Mouse (Mus musculus) heart, embryonic 12.5 days (tissue): ENCODE measurements around the gene Npas3. TPM values are rescaled to one million over a fixed set of nuclear protein-coding genes. Genes with fewer than 3 reads are reported as not detected.

Experiments used
- ATAC-seq: fragments of 200-750 bp; cut with Nextera tagmentation; 2 replicates; pipeline ENCODE4 v1.8.0; 2017; ENCODE audit warnings: moderate TSS enrichment, moderate library complexity; ENCODE audit not compliant: insufficient number of reproducible peaks, low FRiP score
- H3K27ac ChIP-seq: fragments of 300-500 bp; sonication (generic); 2 replicates; pipeline ENCODE4 v1.5.1; 2016; ENCODE audit warnings: mild to moderate bottlenecking, moderate library complexity; ENCODE audit not compliant: poor library complexity, severe bottlenecking
- H3K27me3 ChIP-seq: fragments of 300-500 bp; sonication (generic); replicated peaks from 2 replicates; pipeline ENCODE4 v1.6.1; 2016; ENCODE audit warnings: mild to moderate bottlenecking, moderate library complexity
- H3K36me3 ChIP-seq: fragments of 300-500 bp; sonication (generic); 2 replicates; pipeline ENCODE4 v1.6.1; 2016; ENCODE audit warnings: mild to moderate bottlenecking, moderate library complexity
- H3K4me1 ChIP-seq: fragments of 300-500 bp; sonication (generic); replicated peaks from 2 replicates; pipeline ENCODE4 v1.6.1; 2016; ENCODE audit warnings: mild to moderate bottlenecking
- H3K4me2 ChIP-seq: fragments of 300-500 bp; sonication (generic); 2 replicates; pipeline ENCODE4 v1.6.1; 2016; ENCODE audit warnings: mild to moderate bottlenecking, moderate library complexity
- H3K4me3 ChIP-seq: fragments of 300-500 bp; sonication (generic); 2 replicates; pipeline ENCODE4 v1.5.1; 2016; ENCODE audit warnings: mild to moderate bottlenecking
- H3K9ac ChIP-seq: fragments of 300-500 bp; sonication (generic); 2 replicates; pipeline ENCODE4 v1.6.1; 2016; ENCODE audit warnings: mild to moderate bottlenecking, moderate library complexity
- H3K9me3 ChIP-seq: fragments of 300-500 bp; sonication (generic); replicated peaks from 2 replicates; pipeline ENCODE4 v1.6.1; 2016; ENCODE audit warnings: mild to moderate bottlenecking, moderate library complexity
- WGBS: fragments of 180-500 bp; shearing (Covaris S2); methylation state at CpG from one replicate; pipeline ENCODE4 v1.1.7; 2016; 5-methylcytosine and 5-hydroxymethylcytosine counted together
- polyA plus RNA-seq: library from polyadenylated mRNA; unstranded; fragments of >200 nt; fragmentation: Nextera tagmentation; extraction: Ambion mirVana; gene quantifications from 2 replicates; pipeline ENCODE4 v1.2.1, GENCODE M21; 2016

The Npas3 gene
- polyA plus RNA-seq, 1 experiment from 2014 or later = 1.9 TPM

DNA sequence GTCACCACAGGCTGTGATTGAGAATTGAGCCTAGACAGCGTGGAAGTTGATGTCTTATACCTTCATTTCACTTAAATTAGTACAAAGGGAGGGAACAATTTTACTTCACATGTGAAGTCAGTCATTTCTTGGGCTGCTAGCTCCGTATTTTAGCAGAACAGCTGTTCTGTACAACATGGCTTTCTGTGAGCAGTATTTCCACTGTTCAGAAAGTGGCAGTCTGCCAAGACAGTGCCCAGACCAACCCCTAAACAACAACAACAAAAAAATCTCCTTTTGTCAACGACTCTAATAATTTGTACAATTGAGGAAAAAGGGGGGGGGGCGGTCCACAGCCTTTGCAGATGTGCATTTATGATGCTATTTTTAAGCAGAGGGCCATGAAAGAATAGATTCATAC is 266.4 kb downstream of the Npas3 start:
- Histone ChIP-seq H3K27me3 (no peaks in the 10 kb centered on the region), H3K27ac (no peak overlapping the region), H3K4me3 (no peak overlapping the region), H3K9me3 (no peaks in the 10 kb centered on the region), H3K36me3 (no peaks in the 10 kb centered on the region), H3K9ac (no peak overlapping the region), H3K4me2 (no peak overlapping the region), H3K4me1 (no peaks in the 10 kb centered on the region)
- no peak for ATAC-seq
- WGBS = 70% methylated on average over 4 of the region's 4 CpGs

- WGBS = 84% methylated on average over 4 of the region's 4 CpGs
- H3K9ac ChIP-seq = no peak overlapping the region
Observed at GRCm38 (mm10) chr12:53519556-53519955, 271.1 kb downstream of the Npas3 start.

DNA sequence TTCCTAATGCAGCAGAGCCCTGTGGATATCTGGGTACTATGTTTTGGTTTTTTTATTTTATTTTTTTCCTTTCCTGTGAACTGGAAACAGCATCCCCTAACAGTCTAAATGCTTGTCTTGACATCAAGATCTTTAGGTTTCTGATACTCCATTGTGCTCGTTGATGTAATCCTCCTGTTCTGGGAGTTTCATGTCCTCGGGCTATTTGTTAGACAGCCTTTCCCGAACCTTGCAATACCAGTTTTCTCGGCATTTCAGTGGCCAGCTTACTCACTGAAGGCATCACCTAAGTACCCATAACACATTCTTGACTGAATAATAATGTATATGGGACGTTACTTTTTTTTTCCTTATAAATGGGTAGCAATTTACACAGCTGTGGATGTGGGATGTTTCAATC is 274.2 kb downstream of the Npas3 start:
- WGBS = 76% methylated on average over 5 of the region's 5 CpGs
- H3K36me3 ChIP-seq = no peaks in the 10 kb centered on the region
- no peak overlapping the region for H3K27ac ChIP-seq
- no peaks in the 10 kb centered on the region for H3K27me3 ChIP-seq
- H3K4me3 ChIP-seq = no peak overlapping the region
- no peaks in the 10 kb centered on the region for H3K9me3 ChIP-seq
- no peak overlapping the region for H3K4me2 ChIP-seq
- no peak for ATAC-seq
- no peaks in the 10 kb centered on the region for H3K4me1 ChIP-seq
- H3K9ac ChIP-seq = no peak overlapping the region

More at GRCm38 (mm10) chr12:53519556-53519955, 271.1 kb downstream of the Npas3 start:
- Histone ChIP-seq H3K4me1 (no peaks in the 10 kb centered on the region), H3K4me2 (no peak overlapping the region), H3K27me3 (no peaks in the 10 kb centered on the region), H3K36me3 (no peaks in the 10 kb centered on the region), H3K4me3 (no peak overlapping the region), H3K9me3 (no peaks in the 10 kb centered on the region), H3K27ac (no peak overlapping the region)
- no peak for ATAC-seq

GRCm38 (mm10) chr12:53527046-53527445 is 278.6 kb downstream of the Npas3 start:
- H3K4me2 ChIP-seq = no peak overlapping the region
- H3K9ac ChIP-seq = no peak overlapping the region
- WGBS = 82% methylated on average over 3 of the region's 3 CpGs
- no peaks in the 10 kb centered on the region for H3K36me3 ChIP-seq
- ATAC-seq = no peak
- H3K4me1 ChIP-seq = no peaks in the 10 kb centered on the region
- no peak overlapping the region for H3K4me3 ChIP-seq
- H3K9me3 ChIP-seq = no peaks in the 10 kb centered on the region
- no peaks in the 10 kb centered on the region for H3K27me3 ChIP-seq
- no peak overlapping the region for H3K27ac ChIP-seq

DNA sequence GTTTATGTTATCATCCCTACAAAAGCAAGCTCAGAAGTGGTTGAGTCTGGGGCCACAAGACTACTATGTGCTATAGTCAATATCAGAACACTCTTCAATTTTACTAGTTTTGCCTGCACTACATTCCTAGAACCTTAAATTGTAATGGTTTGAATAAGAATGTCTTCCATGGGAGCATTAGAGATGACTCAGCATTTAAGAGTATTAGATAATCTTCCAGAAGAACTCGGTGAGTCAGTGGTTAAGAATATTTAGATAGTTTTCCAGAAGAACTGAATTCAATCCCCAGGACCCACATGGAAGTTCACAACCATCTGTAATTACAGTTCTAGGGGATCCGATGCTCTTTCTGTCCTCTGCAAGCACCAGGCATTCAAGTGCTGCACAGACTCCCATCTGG is 280.9 kb downstream of the Npas3 start:
- Histone ChIP-seq H3K27me3 (no peaks in the 10 kb centered on the region), H3K4me2 (no peak overlapping the region), H3K4me3 (no peak overlapping the region), H3K36me3 (no peaks in the 10 kb centered on the region), H3K27ac (no peak overlapping the region), H3K9ac (no peak overlapping the region), H3K4me1 (no peaks in the 10 kb centered on the region), H3K9me3 (no peaks in the 10 kb centered on the region)
- 73% methylated on average over 2 of the region's 2 CpGs for WGBS
- ATAC-seq = no peak

- Histone ChIP-seq H3K27ac (no peak overlapping the region), H3K4me3 (no peak overlapping the region), H3K36me3 (no peaks in the 10 kb centered on the region), H3K27me3 (no peaks in the 10 kb centered on the region), H3K4me2 (no peak overlapping the region), H3K4me1 (no peaks in the 10 kb centered on the region), H3K9me3 (no peaks in the 10 kb centered on the region), H3K9ac (no peak overlapping the region)
- WGBS = 74% methylated on average over 5 of the region's 5 CpGs
- no peak for ATAC-seq
Observed at GRCm38 (mm10) chr12:53536816-53537215, 288.3 kb downstream of the Npas3 start.

- no peaks in the 10 kb centered on the region for H3K9me3 ChIP-seq
- no peak overlapping the region for H3K27ac ChIP-seq
- H3K36me3 ChIP-seq = no peaks in the 10 kb centered on the region
- no peak overlapping the region for H3K9ac ChIP-seq
- H3K4me3 ChIP-seq = no peak overlapping the region
- H3K4me2 ChIP-seq = no peak overlapping the region
- ATAC-seq = no peak
- no peaks in the 10 kb centered on the region for H3K4me1 ChIP-seq
- 86% methylated on average over 2 of the region's 2 CpGs for WGBS
- no peaks in the 10 kb centered on the region for H3K27me3 ChIP-seq
Observed at GRCm38 (mm10) chr12:53556359-53556758, 307.9 kb downstream of the Npas3 start.

DNA sequence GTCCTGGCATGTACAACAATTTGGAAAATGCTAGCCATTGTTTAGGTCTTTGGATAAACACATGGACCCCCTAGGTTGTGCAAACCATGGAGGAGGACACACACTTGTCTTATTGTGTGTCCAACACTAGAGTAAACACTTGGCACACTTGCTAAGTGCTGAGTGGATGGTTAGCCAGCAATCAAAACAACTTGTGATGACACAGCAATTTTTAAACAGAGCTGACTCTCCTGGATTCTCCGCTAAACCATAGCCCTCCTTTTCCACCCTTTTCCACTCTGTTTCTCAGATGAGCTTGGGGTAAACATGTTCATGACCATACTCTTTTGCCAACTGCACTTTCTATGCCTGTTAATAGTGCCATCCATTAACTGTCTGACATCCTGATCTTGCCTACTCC is 309.8 kb downstream of the Npas3 start:
- no peaks in the 10 kb centered on the region for H3K4me1 ChIP-seq
- H3K4me2 ChIP-seq = no peak overlapping the region
- no peaks in the 10 kb centered on the region for H3K36me3 ChIP-seq
- no peak overlapping the region for H3K4me3 ChIP-seq
- ATAC-seq = no peak
- no peak overlapping the region for H3K9ac ChIP-seq
- no peaks in the 10 kb centered on the region for H3K27me3 ChIP-seq
- WGBS = 85% methylated on average over 1 of the region's 1 CpGs
- H3K27ac ChIP-seq = no peak overlapping the region
- H3K9me3 ChIP-seq = no peaks in the 10 kb centered on the region

GRCm38 (mm10) chr12:53566712-53567387 is 318.4 kb downstream of the Npas3 start:
- Histone ChIP-seq H3K4me3 (no peak overlapping the region), H3K9ac (no peak overlapping the region), H3K9me3 (no peaks in the 10 kb centered on the region), H3K4me2 (no peak overlapping the region), H3K36me3 (no peaks in the 10 kb centered on the region), H3K4me1 (no peaks in the 10 kb centered on the region), H3K27me3 (no peaks in the 10 kb centered on the region), H3K27ac (no peak overlapping the region)
- 81% methylated on average over 12 of the region's 12 CpGs for WGBS
- ATAC-seq = no peak

DNA sequence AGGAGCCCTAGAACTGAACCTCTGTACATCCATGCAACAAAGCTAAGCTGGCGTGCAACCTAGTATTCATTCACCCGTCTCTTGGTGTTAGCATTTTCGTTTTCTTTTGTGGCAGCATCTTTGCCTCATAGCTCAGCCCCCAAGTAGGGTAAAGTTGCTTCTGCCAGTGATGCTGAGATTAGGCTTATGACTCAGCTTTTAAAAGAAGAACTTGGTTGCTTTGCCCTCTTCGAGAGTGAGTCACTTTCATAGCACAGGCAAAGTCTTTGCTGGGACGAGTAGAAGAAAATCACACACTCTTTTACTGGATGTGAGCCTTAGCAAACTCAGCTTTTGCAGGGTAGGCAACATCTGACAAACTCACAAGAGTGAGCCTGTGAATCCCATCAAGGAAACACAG is 332.7 kb downstream of the Npas3 start:
- 75% methylated on average over 5 of the region's 5 CpGs for WGBS
- no peaks in the 10 kb centered on the region for H3K4me1 ChIP-seq
- no peaks in the 10 kb centered on the region for H3K9me3 ChIP-seq
- ATAC-seq = no peak
- H3K4me3 ChIP-seq = no peak overlapping the region
- H3K9ac ChIP-seq = no peak overlapping the region
- no peaks in the 10 kb centered on the region for H3K36me3 ChIP-seq
- H3K4me2 ChIP-seq = no peak overlapping the region
- H3K27ac ChIP-seq = no peak overlapping the region
- no peaks in the 10 kb centered on the region for H3K27me3 ChIP-seq

- Histone ChIP-seq H3K9me3 (no peaks in the 10 kb centered on the region), H3K27me3 (no peaks in the 10 kb centered on the region), H3K4me2 (no peak overlapping the region), H3K9ac (no peak overlapping the region), H3K4me3 (no peak overlapping the region), H3K27ac (peak overlapping the region; percentile 16; the same call in 1 of the 2 replicates), H3K4me1 (peaks cover 11% of the 10 kb centered on the region), H3K36me3 (no peaks in the 10 kb centered on the region)
- no peak for ATAC-seq
- 75% methylated on average over 5 of the region's 5 CpGs for WGBS
Observed at GRCm38 (mm10) chr12:53587249-53587648, 338.8 kb downstream of the Npas3 start.
